Mouse (Mus musculus): ENCODE data around the gene Olfr1051.
"Not testable (repeated sequence)": the region's sequence is repeated elsewhere in the genome, so short reads cannot be mapped to it uniquely, and the experiment has no call there.

Olfr1051 gene

DNA sequence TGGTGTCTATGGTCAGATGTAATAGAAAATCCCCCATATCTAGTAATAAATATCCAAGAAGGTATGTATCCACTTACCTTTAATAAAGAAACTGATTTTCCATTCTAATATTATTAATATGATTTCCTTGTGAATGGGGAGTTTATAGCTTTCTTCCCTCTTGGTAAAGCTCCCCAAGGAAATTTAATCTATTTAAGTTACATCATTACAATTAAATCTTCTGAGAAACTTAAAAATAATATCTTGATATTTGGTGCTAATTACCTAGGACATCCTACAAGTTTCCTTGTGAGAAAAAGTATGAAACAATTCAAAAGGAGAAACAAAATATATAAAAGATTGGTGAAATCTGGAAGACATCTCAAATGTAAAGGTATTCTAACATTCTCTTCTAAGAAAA, at the start of gene Olfr1051:
Gene Olfr1051 (minus strand): TSS at position 101 of the 400 bp plus-strand sequence.
- DNase-seq: not testable (repeated sequence)

GRCm38 (mm10) chr2:86315184-86315583, 36.3 kb upstream of the Olfr1051 start, which contains the start of gene Olfr1053:
TSS of gene Olfr1053 (minus strand) at chr2:86315284.
- no peak for DNase-seq

DNA sequence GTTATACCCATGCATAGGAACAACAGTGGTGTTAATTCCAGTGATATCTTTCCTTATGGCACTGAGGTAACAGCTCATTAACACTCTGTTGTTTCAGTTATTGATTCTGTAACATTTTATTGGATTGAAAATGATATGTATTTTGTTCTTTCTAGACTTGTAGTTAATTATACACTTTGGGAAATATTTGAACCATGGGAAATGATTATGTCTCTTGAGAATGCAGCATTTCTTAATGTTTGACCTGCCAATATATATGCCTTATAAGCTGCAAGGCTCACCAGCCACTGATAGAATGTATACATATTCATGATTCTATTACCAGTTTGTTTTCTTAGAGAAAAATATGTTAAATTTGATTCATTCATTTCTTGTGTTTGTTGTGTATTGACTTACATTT, 13.3 kb upstream of the Olfr1051 start, which contains the start of gene Olfr1052:
Gene Olfr1052 (plus strand): TSS at position 301 of the 400 bp plus-strand sequence.
- no peak for DNase-seq

- not testable (repeated sequence) for DNase-seq
Measured at GRCm38 (mm10) chr2:86258228-86258627, 20.7 kb downstream of the Olfr1051 start, which contains the start of gene Olfr1049. TSS of gene Olfr1049 (minus strand) at chr2:86258328.

- no peak for DNase-seq
Measured at GRCm38 (mm10) chr2:86240189-86240588, 38.7 kb downstream of the Olfr1051 start, which contains the start of gene Olfr1048. TSS of gene Olfr1048 (minus strand) at chr2:86240289.

GRCm38 (mm10) chr2:86231301-86231700, 47.6 kb downstream of the Olfr1051 start, which contains the start of gene Olfr1047:
TSS of gene Olfr1047 (minus strand) at chr2:86231401.
- no peak for DNase-seq

All from cerebellum, adult 8-10 months (tissue).